Mouse (Mus musculus) right cerebral cortex, postnatal 25 days (tissue): ENCODE measurements around the gene Ccr8.

Experiments used
- DNase-seq: peaks from one replicate; pipeline ENCODE4 v3.0.0; 2022

Gene Ccr8

DNA sequence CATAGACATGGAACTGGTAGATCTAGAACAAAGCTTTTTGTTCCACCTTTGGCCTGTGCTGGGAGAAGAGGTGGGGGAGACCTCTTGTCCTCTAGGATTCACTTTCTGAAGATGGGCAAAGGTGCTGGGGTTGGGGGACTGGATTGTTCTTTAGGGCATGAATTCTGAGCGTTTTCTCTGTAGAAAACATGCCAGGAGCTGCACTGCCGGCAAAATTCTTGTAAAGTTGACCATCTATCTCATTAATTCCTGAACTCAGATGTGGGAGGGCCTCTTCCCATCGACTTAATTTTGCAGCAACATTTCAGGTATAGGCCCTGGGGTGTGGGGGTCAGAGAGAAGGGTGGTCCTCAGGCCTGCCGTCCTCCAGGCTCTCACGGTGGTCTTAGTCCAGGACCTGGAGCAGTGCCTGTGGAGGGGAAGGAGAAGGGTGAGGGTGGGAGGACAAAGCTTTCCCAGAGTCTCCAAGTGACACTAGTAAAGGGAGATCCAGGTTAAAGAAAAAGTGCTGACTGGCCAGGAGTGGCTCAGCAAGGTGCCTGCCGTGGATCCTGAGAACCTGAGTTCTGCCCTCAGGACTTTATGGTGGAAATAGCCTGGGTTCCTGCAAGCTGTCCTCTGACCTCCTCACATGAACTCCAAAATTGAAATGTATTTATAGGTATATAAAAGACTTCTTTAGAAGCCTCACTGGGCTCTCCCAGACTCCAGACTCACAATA, 42.0 kb downstream of the Ccr8 start:
- DNase-seq = no peak

DNA sequence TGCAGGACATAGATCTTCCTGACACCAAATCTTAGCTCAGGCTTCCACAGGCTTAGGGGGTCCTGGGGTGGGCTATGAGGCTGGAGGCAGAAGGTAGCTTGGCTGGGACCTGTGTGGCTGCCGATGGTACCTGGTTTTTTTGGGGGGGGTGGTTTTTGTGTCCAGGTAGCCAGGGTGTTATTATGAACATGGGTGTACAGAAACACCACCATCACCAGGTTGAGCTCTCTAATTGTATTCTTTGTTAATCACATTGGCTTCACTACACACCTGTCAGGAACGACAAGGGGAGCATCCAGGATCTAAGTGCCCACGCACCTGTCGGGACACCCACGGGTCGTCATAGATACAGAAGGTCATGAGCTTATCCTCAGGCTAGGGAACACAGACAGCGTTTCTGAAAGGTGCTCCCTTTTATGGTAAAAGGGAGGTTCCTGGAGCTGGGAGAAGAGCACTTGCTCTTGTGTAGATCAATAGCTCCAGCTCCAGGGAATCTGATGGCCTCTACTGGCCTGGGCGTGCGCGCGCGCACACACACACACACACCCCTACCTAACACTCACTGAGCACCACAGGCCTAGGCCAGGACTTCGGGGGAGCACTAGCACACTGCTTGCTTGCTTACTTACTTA, 42.7 kb downstream of the Ccr8 start:
- DNase-seq = no peak

DNA sequence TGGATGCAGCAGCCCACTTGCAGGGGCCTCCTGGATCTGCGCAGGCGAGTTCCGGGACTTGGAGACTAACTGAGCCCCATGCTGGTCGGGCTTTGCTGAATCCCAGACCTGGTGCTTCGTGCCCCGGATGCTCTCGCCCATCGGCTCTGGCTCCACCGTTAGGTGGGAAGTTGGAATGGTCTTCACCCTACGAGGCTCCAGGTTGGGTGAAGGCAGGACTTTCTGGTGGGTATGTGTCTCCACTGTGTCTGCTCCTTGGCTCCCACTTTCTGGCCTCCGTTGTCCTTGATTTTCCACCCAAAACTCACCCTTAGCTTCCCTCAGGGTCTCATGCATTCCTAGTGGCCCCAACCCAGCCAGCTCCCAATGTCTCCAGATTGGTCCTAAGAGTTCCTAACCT, 43.5 kb downstream of the Ccr8 start:
- no peak for DNase-seq

DNA sequence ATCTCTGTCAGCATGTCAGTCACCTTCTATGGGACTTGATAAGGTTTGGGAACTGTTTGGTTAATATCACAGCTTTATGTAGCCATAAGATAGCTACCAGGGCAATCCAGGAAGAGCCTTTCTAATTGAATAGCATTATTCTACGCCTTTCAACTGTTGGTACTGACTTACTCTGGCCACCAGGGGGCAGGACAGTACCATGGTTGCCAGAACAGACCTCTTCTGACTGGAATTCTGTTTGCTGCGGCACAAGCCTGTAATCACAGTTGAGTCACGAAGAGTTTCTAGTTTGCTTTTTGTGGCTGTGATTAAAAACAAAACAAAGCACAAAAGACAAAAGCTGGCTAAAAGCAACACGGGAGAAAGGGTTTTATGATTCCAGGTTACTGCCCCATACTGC, 48.7 kb downstream of the Ccr8 start:
- DNase-seq = peak; percentile 77

DNA sequence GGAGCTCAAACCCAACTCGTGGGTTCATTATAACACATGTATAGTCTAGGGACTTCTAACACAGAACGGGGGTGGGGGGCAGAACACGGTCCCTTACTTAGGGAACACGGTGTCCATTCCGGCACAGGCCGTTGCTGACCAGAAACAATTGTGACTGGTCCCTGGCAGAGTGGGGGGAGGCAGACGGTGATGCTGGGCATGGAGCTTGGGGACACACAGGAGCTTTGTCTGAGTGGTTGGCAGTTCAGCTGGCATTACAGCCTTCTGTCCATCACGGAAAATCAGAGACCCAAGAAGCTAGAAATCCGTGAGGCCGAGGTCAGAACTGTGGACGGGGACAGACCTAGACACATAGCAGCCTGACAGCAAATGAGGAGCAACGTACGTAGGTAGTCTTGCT, 52.6 kb downstream of the Ccr8 start:
- no peak for DNase-seq
